Mouse (Mus musculus): Measurements from ENCODE around the gene Cd79a. TPM values are rescaled to one million over a fixed set of nuclear protein-coding genes. Genes with fewer than 3 reads are reported as not detected.
"Not testable (repeated sequence)": the region's sequence is repeated elsewhere in the genome, so short reads cannot be mapped to it uniquely, and the experiment has no call there.

Cd79a gene
- total RNA-seq, 2 experiments from 2014 or later, result 0.49 to 0.54 TPM

- no peak for DNase-seq (ENCODE audit: low spot score in 2 of 2)
- intact Hi-C loops (cut with DNase I), result loop anchor here (10.0 kb wide), 2 partner anchors 190 to 430 kb away; partner anchors contain the start of genes Grik5, Megf8 and Zfp574
Measured at GRCm38 (mm10) chr7:24884693-24885291, 12.4 kb upstream of the Cd79a start.

GRCm38 (mm10) chr7:24885468-24886307, 11.5 kb upstream of the Cd79a start:
- intact Hi-C loops (cut with DNase I), result loop anchor here (10.0 kb wide), 2 partner anchors 189 to 429 kb away; partner anchors contain the start of genes Grik5, Megf8 and Zfp574
- no peak for DNase-seq (ENCODE audit: low spot score in 2 of 2)

- intact Hi-C loops (cut with DNase I), result loop anchor here (10.0 kb wide), 2 partner anchors 189 to 429 kb away; partner anchors contain the start of genes Grik5, Megf8 and Zfp574
- no peak for DNase-seq (ENCODE audit: low spot score in 2 of 2)
Measured at GRCm38 (mm10) chr7:24886308-24886633, 10.9 kb upstream of the Cd79a start.

GRCm38 (mm10) chr7:24887096-24887495, 10.1 kb upstream of the Cd79a start:
- no peak for DNase-seq (ENCODE audit: low spot score in 2 of 2)
- intact Hi-C loops (cut with DNase I), result loop anchor here (10.0 kb wide), 2 partner anchors 188 to 428 kb away; partner anchors contain the start of genes Grik5, Megf8 and Zfp574

- intact Hi-C loops (cut with DNase I), result loop anchor here (2.0 to 10.0 kb wide), 3 partner anchors 75 to 425 kb away; partner anchors contain the start of genes Grik5, Megf8 and Zfp574
- DNase-seq (ENCODE audit: low spot score in 2 of 2), result no peak
Measured at GRCm38 (mm10) chr7:24889431-24890220, 7.6 kb upstream of the Cd79a start.

- intact Hi-C loops (cut with DNase I), result loop anchor here (2.0 kb wide), 1 partner anchor 74 kb away; no protein-coding TSS in a partner anchor
- peak; percentile 53 to 73 for DNase-seq (ENCODE audit: low spot score in 2 of 2)
Measured at GRCm38 (mm10) chr7:24890281-24891216, 6.6 kb upstream of the Cd79a start.

GRCm38 (mm10) chr7:24891241-24892124, 5.7 kb upstream of the Cd79a start:
- intact Hi-C loops (cut with DNase I), result loop anchor here (2.0 kb wide), 1 partner anchor 73 kb away; no protein-coding TSS in a partner anchor

GRCm38 (mm10) chr7:24892125-24892583, 5.0 kb upstream of the Cd79a start:
- intact Hi-C loops (cut with DNase I), result no loop called here
- no peak for DNase-seq (ENCODE audit: low spot score in 2 of 2)

More at GRCm38 (mm10) chr7:24891241-24892124, 5.7 kb upstream of the Cd79a start:
- no peak for DNase-seq (ENCODE audit: low spot score in 2 of 2)

- intact Hi-C loops (cut with DNase I), result not testable (repeated sequence)
Measured at GRCm38 (mm10) chr7:24895749-24896148, 1.4 kb upstream of the Cd79a start.

GRCm38 (mm10) chr7:24896269-24896668, 912 bp upstream of the Cd79a start:
- intact Hi-C loops (cut with DNase I), result no loop called here
- DNase-seq (ENCODE audit: low spot score in 2 of 2), result no peak

More at GRCm38 (mm10) chr7:24895749-24896148, 1.4 kb upstream of the Cd79a start:
- not testable (repeated sequence) for DNase-seq (ENCODE audit: low spot score in 2 of 2)

GRCm38 (mm10) chr7:24897959-24898358, 778 bp downstream of the Cd79a start:
- intact Hi-C loops (cut with DNase I), result no loop called here
- no peak for DNase-seq (ENCODE audit: low spot score in 2 of 2)

GRCm38 (mm10) chr7:24901114-24901513, 3.9 kb downstream of the Cd79a start:
- intact Hi-C loops (cut with DNase I), result no loop called here
- DNase-seq (ENCODE audit: low spot score in 2 of 2), result no peak

- intact Hi-C loops (cut with DNase I), result no loop called here
- DNase-seq (ENCODE audit: low spot score in 2 of 2), result no peak
Measured at GRCm38 (mm10) chr7:24901842-24902241, 4.7 kb downstream of the Cd79a start.

GRCm38 (mm10) chr7:24902264-24902629, 5.1 kb downstream of the Cd79a start:
- intact Hi-C loops (cut with DNase I), result no loop called here
- no peak for DNase-seq (ENCODE audit: low spot score in 2 of 2)

GRCm38 (mm10) chr7:24902630-24903443, 5.7 kb downstream of the Cd79a start, which contains the start of gene Arhgef1:
Gene Arhgef1 (plus strand): TSS chr7:24902912.
- peak; percentile 43 to 47 for DNase-seq (ENCODE audit: low spot score in 2 of 2)
- intact Hi-C loops (cut with DNase I), result no loop called here

- DNase-seq (ENCODE audit: low spot score in 2 of 2), result no peak
- intact Hi-C loops (cut with DNase I), result no loop called here
Measured at GRCm38 (mm10) chr7:24903444-24903825, 6.3 kb downstream of the Cd79a start.

- DNase-seq (ENCODE audit: low spot score in 2 of 2), result peak; percentile 95 to 97
- intact Hi-C loops (cut with DNase I), result no loop called here
Measured at GRCm38 (mm10) chr7:24904070-24904483, 6.9 kb downstream of the Cd79a start.
